Mouse (Mus musculus) limb, embryonic 13.5 days (tissue): Measurements from ENCODE around the gene Sar1a. TPM values are rescaled to one million over a fixed set of nuclear protein-coding genes. Genes with fewer than 3 reads are reported as not detected.
A peak's percentile ranks its signal among the peaks of the same experiment; 100 is the strongest.

Source experiments
- ATAC-seq: fragments of 200-750 bp; cut with Nextera tagmentation; 2 replicates; pipeline ENCODE4 v1.8.0; 2017; ENCODE audit warnings: low read depth, moderate number of reproducible peaks, moderate TSS enrichment; ENCODE audit not compliant: low FRiP score
- H3K27ac ChIP-seq: fragments of 300-500 bp; sonication (generic); 2 replicates; pipeline ENCODE4 v1.5.1; 2015; ENCODE audit warnings: inconsistent platforms, mild to moderate bottlenecking, moderate library complexity
- H3K27me3 ChIP-seq: fragments of 300-500 bp; sonication (generic); 2 replicates; pipeline ENCODE4 v1.6.1; 2015; ENCODE audit warnings: mild to moderate bottlenecking, inconsistent platforms
- H3K36me3 ChIP-seq: fragments of 300-500 bp; sonication (generic); 2 replicates; pipeline ENCODE4 v1.6.1; 2015; ENCODE audit warnings: inconsistent platforms, mild to moderate bottlenecking, moderate library complexity
- H3K4me1 ChIP-seq: fragments of 300-500 bp; sonication (generic); 2 replicates; pipeline ENCODE4 v1.6.1; 2015; ENCODE audit warnings: inconsistent platforms
- H3K4me2 ChIP-seq: fragments of 300-500 bp; sonication (generic); replicated peaks from 2 replicates; pipeline ENCODE4 v1.6.1; 2015; ENCODE audit warnings: inconsistent platforms, mild to moderate bottlenecking, moderate library complexity
- H3K4me3 ChIP-seq: fragments of 300-500 bp; sonication (generic); 2 replicates; pipeline ENCODE4 v1.5.1; 2015; ENCODE audit warnings: moderate library complexity, mild to moderate bottlenecking, inconsistent platforms
- H3K9ac ChIP-seq: fragments of 300-500 bp; sonication (generic); 2 replicates; pipeline ENCODE4 v1.6.1; 2015; ENCODE audit warnings: mild to moderate bottlenecking, inconsistent platforms
- H3K9me3 ChIP-seq: fragments of 300-500 bp; sonication (generic); 2 replicates; pipeline ENCODE4 v1.6.1; 2016; ENCODE audit warnings: inconsistent platforms
- WGBS: fragments of 180-500 bp; shearing (Covaris S2); methylation state at CpG from one replicate; pipeline ENCODE4 v1.1.7; 2015; 5-methylcytosine and 5-hydroxymethylcytosine counted together
- polyA plus RNA-seq: library from polyadenylated mRNA; unstranded; fragments of >200 nt; fragmentation: Nextera tagmentation; extraction: Ambion mirVana; gene quantifications from 2 replicates; pipeline ENCODE4 v1.2.1, GENCODE M21; 2015

Gene Sar1a
- polyA plus RNA-seq, 1 experiment from 2014 or later: 292 TPM

DNA sequence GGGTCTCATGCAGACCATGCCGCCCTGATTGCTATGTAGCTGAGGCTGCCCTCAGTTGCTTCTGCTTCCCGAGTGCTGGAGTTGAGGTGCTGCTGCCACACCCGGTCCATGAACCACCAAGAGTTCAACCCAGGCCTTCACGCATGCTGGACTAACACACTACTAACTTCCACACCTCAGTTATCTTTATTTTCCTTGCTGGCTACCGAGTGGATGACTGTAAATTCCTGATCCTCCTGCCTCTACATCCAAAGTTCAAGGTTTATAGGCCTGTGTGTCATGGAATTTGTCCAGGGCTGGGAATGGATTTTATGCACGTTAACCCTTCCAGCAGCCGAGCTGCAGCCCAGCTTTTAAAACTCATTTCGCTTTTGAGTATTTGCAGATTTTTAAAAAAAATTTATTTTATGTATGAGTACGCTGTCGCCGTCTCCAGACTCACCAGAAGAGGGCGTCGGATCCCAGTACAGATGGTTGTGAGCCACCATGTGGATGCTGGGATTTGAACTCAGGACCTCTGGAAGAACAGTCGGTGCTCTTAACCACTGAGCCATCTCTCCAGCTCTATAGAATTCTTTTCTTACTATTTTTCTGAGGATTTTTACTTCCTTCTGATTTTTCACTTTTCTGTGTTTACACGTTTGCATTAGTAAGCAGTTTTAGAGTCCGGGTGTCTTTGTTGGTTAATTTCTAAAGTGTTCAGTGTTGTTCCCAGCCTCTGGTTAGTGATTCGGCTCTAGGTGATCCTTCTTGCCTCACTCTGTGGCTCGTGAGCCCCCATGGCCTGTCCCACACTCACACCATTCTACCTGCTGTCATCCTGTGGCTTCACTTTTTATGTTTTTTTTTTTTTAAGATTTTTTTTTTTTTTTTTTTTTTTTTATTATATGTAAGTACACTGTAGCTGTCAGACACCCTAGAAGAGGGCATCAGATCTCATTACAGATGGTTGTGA is 22.9 kb upstream of the Sar1a start:
- WGBS: 83% methylated on average over 18 of the region's 18 CpGs
- H3K36me3 ChIP-seq: peaks cover 59% of the 10 kb centered on the region
- H3K27ac ChIP-seq: no peak overlapping the region
- no peak for ATAC-seq
- H3K4me2 ChIP-seq: no peak overlapping the region
- no peak overlapping the region for H3K9ac ChIP-seq
- H3K27me3 ChIP-seq: no peaks in the 10 kb centered on the region
- H3K9me3 ChIP-seq: no peaks in the 10 kb centered on the region
- H3K4me1 ChIP-seq: no peaks in the 10 kb centered on the region
- H3K4me3 ChIP-seq: no peak overlapping the region

DNA sequence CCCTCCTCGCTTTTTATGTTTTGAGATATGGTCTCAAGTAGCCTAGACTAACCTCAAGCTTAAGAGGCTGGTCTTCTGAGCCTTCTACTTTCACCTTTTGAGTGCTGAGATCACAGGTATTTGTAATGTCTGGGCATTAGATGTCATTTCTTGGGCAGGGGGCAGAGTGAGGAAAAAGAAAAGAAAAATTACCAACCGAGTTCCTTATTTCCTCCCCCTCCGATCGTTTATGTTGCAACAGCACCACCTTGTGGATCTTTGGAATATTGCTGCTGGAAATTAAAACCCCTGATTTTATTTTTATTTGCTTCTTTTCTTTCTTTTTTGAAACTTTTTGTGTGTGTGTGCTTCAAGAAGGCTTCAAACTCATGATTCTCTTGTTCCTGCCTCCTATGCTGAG is 22.1 kb upstream of the Sar1a start:
- WGBS: 24% methylated on average over 4 of the region's 4 CpGs
- Histone ChIP-seq H3K4me1 (no peaks in the 10 kb centered on the region), H3K36me3 (peaks cover 60% of the 10 kb centered on the region), H3K27ac (no peak overlapping the region), H3K4me2 (no peak overlapping the region), H3K4me3 (no peak overlapping the region), H3K27me3 (no peaks in the 10 kb centered on the region), H3K9me3 (no peaks in the 10 kb centered on the region), H3K9ac (no peak overlapping the region)
- ATAC-seq: no peak

DNA sequence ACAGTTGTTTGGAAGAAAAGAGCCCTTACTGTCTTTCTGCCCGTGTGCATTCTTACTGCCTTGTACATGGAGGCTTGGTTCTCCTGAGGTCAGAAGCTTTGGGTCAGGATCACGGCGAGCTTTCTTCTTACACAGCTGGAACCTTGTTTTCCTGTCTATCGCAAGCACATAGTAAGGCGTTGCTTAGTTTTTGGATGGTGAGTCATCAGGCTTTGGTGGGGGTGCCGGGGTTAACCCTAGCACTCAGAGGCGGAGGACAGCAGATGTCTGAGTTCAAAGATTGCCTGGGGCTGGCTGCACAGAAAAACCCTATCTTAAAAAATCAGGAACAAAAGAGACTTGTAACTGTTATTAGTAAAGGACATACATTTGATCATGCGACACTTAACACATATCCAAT is 18.2 kb upstream of the Sar1a start:
- H3K36me3 ChIP-seq: peaks cover 74% of the 10 kb centered on the region
- ATAC-seq: no peak
- 85% methylated on average over 8 of the region's 8 CpGs for WGBS

DNA sequence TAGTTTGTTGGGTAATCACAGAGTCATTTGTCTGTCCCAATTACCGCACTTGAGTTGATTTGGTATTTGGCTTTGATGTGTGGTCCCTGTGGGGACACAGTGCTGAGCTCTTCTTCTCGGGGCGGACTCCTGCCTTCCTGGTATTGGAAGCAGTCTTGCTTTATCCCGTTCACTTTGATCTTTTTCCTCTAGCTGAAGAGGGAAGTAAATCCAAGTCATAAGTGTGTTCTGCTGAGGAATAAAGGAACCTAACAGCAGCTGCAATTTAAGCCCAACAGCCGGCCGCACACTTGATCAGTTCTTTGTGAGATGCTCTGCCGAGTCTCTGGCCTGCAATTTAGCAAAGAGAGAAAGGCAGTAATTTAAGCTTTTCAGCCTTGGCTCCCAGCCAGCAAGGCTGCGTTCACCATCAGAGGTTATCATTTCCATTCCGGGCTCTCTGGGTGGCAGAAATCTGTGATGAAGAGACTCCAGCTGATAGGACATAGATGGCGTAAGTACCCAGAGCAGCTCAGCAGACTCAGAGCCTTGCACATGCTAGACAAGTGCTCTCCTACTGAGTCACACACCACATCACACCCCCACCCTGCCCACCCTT is 17.6 kb upstream of the Sar1a start:
- no peaks in the 10 kb centered on the region for H3K27me3 ChIP-seq
- no peak overlapping the region for H3K4me2 ChIP-seq
- H3K9me3 ChIP-seq: no peaks in the 10 kb centered on the region
- no peak overlapping the region for H3K9ac ChIP-seq
- 70% methylated on average over 10 of the region's 10 CpGs for WGBS
- H3K36me3 ChIP-seq: peaks cover 79% of the 10 kb centered on the region
- no peaks in the 10 kb centered on the region for H3K4me1 ChIP-seq
- no peak for ATAC-seq
- no peak overlapping the region for H3K4me3 ChIP-seq
- no peak overlapping the region for H3K27ac ChIP-seq

More for the DNA sequence above, 18.2 kb upstream of the Sar1a start:
- Histone ChIP-seq H3K27ac (no peak overlapping the region), H3K4me3 (no peak overlapping the region), H3K4me1 (no peaks in the 10 kb centered on the region), H3K9ac (no peak overlapping the region), H3K4me2 (no peak overlapping the region), H3K9me3 (no peaks in the 10 kb centered on the region), H3K27me3 (no peaks in the 10 kb centered on the region)

DNA sequence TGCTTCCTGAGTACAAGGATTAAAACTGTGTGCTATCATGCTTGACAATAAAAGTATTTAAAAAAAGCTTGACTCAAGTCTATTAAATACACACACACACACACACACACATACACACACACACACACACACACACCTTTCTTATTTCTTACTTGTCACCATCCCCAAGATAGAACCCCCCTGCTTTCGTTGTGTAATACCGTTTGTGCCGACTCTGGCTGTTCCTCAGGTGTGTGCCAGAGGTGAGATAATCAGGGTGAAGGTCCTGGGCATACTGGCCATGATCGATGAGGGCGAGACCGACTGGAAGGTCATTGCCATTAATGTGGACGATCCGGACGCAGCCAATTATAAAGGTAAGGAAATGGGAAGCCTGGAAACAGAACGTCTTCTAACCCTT is 15.0 kb upstream of the Sar1a start:
- no peaks in the 10 kb centered on the region for H3K27me3 ChIP-seq
- H3K27ac ChIP-seq: no peak overlapping the region
- H3K9ac ChIP-seq: no peak overlapping the region
- WGBS: 93% methylated on average over 10 of the region's 10 CpGs
- H3K4me1 ChIP-seq: no peaks in the 10 kb centered on the region
- no peak for ATAC-seq
- peaks cover 95% of the 10 kb centered on the region for H3K36me3 ChIP-seq
- H3K4me2 ChIP-seq: no peak overlapping the region
- no peak overlapping the region for H3K4me3 ChIP-seq
- no peaks in the 10 kb centered on the region for H3K9me3 ChIP-seq

DNA sequence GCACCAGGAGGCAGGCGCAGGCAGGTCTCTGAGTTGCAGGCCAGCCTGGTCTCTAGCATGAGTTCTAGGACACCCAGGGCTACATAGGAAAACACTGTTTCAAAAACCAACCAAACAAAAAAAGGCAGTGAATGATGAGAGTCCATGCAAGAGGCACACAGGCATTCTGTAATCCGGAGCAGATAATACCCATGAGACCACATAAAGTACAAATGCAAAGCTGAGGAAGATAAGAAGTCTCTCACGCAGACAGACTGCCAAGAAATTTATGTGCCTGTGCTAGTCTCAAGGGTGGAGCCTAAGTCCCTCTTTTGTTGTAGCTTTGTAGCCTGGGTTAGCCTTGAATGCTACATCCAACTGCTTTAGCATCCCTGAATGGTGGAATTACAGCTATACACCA is 14.4 kb upstream of the Sar1a start:
- Histone ChIP-seq H3K27ac (no peak overlapping the region), H3K4me3 (no peak overlapping the region), H3K4me1 (no peaks in the 10 kb centered on the region), H3K9me3 (no peaks in the 10 kb centered on the region), H3K9ac (no peak overlapping the region), H3K4me2 (no peak overlapping the region), H3K27me3 (no peaks in the 10 kb centered on the region), H3K36me3 (peaks cover 95% of the 10 kb centered on the region)
- 78% methylated on average over 3 of the region's 3 CpGs for WGBS
- ATAC-seq: no peak

DNA sequence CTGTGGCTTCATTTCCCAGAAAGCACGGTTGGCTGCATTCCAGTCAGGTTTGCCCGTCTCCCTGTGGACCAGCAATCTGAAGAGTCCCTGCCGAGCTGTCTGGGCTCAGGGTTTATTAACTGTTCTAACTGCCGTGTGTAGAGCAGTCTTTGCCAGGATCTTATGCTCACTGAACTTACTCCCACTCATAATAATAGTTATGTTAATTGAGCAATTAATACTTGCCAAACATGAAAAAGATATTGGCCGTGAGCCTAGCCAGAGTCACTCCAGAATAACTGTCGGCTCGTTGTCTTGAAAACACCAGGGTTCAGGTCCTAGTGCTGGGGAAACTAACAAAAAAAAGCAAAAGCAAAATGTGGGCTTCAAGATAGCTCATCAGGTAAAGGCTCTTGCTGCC is 10.8 kb upstream of the Sar1a start:
- no peak for ATAC-seq
- Histone ChIP-seq H3K36me3 (peaks cover 94% of the 10 kb centered on the region), H3K9me3 (no peaks in the 10 kb centered on the region), H3K4me1 (no peaks in the 10 kb centered on the region), H3K4me2 (no peak overlapping the region), H3K27ac (no peak overlapping the region), H3K4me3 (no peak overlapping the region), H3K9ac (no peak overlapping the region), H3K27me3 (no peaks in the 10 kb centered on the region)
- WGBS: 85% methylated on average over 7 of the region's 7 CpGs

DNA sequence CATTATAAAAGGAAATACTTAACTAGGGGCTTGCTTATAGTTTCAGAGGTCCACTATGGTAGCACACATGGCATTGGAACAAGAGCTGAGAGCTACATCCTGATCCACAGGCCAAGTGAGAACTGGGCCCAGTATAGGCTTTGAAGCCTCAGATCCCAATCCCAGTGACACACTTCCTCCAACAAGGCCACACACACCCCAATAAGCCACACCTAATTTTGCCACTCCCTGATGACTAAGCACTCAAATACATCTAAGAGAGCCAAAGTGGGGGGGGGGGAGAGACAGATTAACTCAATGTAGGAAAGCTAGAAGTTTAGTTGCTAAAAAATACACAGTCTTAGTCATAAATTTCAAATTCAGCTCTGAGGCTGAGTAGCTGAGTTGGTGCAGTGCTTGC is 10.2 kb upstream of the Sar1a start:
- ATAC-seq: no peak
- H3K36me3 ChIP-seq: peaks cover 94% of the 10 kb centered on the region
- no peaks in the 10 kb centered on the region for H3K27me3 ChIP-seq

DNA sequence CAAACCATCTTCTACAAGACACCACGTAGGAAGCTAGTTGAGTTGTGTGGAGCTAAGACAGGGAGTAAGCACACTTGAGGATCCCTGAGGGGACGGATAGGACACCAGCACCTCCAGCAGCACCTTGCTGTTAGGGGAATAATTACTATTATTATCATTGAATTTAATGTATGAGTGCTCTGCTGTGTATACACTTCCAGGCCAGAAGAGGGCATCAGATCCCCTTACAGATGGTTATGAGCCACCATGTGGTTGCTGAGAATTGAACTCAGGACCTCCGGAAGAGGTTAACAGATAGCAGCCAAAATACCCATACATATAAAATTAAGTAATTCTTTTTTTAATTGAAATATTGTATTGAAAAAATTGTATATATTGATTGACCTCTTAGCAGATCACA is 9.3 kb upstream of the Sar1a start:
- H3K9me3 ChIP-seq: no peaks in the 10 kb centered on the region
- no peak overlapping the region for H3K4me3 ChIP-seq
- ATAC-seq: no peak
- no peak overlapping the region for H3K27ac ChIP-seq
- H3K27me3 ChIP-seq: no peaks in the 10 kb centered on the region
- no peak overlapping the region for H3K4me2 ChIP-seq
- 96% methylated on average over 3 of the region's 3 CpGs for WGBS
- no peak overlapping the region for H3K9ac ChIP-seq
- peaks cover 91% of the 10 kb centered on the region for H3K36me3 ChIP-seq
- H3K4me1 ChIP-seq: no peaks in the 10 kb centered on the region

More for the DNA sequence above, 10.2 kb upstream of the Sar1a start:
- no peak overlapping the region for H3K9ac ChIP-seq
- H3K9me3 ChIP-seq: no peaks in the 10 kb centered on the region
- H3K4me2 ChIP-seq: no peak overlapping the region
- H3K4me1 ChIP-seq: no peaks in the 10 kb centered on the region
- no peak overlapping the region for H3K27ac ChIP-seq
- no peak overlapping the region for H3K4me3 ChIP-seq

DNA sequence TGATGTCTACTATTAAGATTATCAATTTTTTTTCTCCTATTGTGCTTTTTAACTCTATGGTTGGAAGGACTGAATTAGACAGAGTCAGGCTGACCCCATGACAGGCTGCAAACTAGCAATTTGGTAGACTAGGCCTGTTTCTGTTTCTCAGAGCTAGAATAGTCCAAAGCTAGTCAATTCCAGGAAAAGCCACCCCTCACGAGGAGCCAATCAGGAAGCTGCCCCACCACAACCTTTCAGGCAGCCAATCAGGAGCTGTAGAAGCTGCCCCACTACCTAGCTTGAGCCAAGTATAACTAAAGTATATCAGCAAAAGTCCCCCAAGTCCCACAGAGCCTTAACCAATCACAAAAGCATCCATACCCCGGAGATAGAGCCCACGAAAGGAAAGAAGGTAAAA is 4.2 kb upstream of the Sar1a start:
- peaks cover 6% of the 10 kb centered on the region; the same call in 1 of the 2 replicates for H3K4me1 ChIP-seq
- H3K9ac ChIP-seq: no peak overlapping the region
- no peak overlapping the region for H3K4me3 ChIP-seq
- no peak overlapping the region for H3K4me2 ChIP-seq
- peaks cover 43% of the 10 kb centered on the region for H3K36me3 ChIP-seq
- H3K27me3 ChIP-seq: no peaks in the 10 kb centered on the region
- WGBS: 71% methylated on average over 3 of the region's 3 CpGs
- no peak overlapping the region for H3K27ac ChIP-seq
- no peaks in the 10 kb centered on the region for H3K9me3 ChIP-seq
- no peak for ATAC-seq

DNA sequence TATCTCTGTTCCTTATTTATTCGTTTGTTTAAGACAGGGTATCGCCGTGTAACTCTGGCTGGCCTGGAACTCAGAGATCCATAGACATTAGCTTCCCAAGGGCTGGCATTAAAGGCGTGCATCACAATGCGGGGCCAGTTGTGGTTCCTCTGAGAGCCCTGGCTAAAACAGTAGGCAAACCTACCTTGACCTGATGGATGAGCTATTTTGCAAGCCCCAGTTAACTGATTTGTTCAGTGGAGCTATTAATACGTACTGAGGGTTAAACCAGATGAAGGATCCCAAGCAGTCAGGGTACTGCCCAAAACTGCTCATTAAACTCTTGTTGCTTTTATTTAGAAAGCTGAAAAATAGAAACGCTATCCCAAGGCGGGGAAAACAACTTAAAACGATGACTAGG is 554 bp upstream of the Sar1a start:
- H3K9me3 ChIP-seq: no peaks in the 10 kb centered on the region
- ATAC-seq: 0 out of 2 replicates have a peak, but pooled peaks have one; percentile 16
- peaks cover 13% of the 10 kb centered on the region for H3K36me3 ChIP-seq
- peak overlapping the region; percentile 74 for H3K27ac ChIP-seq
- H3K9ac ChIP-seq: peak overlapping the region; percentile 93
- H3K4me2 ChIP-seq: peak overlapping the region; percentile 64
- peak overlapping the region; percentile 78 for H3K4me3 ChIP-seq
- peaks cover 21% of the 10 kb centered on the region for H3K4me1 ChIP-seq
- WGBS: 34% methylated on average over 9 of the region's 9 CpGs
- no peaks in the 10 kb centered on the region for H3K27me3 ChIP-seq

DNA sequence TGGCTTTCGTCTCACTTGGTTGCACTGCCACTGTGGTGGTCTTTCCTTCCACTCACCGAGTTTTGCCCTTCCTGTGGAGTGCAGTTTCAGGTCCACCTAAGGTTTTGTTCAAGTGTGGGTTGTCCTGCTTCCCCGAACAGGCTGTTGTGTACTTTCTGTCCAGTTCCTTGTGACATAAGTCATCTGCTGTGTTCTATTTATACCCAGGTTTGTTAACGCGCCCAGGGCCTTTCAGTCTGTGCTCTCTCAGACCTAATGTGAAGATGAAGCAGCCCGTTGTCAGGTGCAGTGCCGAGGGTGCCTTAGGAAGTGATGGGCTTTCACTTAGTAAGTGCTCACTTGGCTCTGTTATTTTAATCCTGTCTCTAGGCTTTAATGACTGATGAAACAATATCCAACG is 9.3 kb downstream of the Sar1a start:
- Histone ChIP-seq H3K9me3 (no peaks in the 10 kb centered on the region), H3K27ac (no peak overlapping the region), H3K4me2 (no peak overlapping the region), H3K4me3 (no peak overlapping the region), H3K27me3 (no peaks in the 10 kb centered on the region), H3K36me3 (peaks cover 93% of the 10 kb centered on the region), H3K9ac (no peak overlapping the region), H3K4me1 (no peaks in the 10 kb centered on the region)
- WGBS: 90% methylated on average over 8 of the region's 8 CpGs
- no peak for ATAC-seq
